Mouse (Mus musculus): ENCODE measurements around the gene Irf7. TPM values are rescaled to one million over a fixed set of nuclear protein-coding genes. Genes with fewer than 3 reads are reported as not detected.

Gene Irf7
- total RNA-seq, 2 experiments from 2014 or later = 1.3 to 2.1 TPM

DNA sequence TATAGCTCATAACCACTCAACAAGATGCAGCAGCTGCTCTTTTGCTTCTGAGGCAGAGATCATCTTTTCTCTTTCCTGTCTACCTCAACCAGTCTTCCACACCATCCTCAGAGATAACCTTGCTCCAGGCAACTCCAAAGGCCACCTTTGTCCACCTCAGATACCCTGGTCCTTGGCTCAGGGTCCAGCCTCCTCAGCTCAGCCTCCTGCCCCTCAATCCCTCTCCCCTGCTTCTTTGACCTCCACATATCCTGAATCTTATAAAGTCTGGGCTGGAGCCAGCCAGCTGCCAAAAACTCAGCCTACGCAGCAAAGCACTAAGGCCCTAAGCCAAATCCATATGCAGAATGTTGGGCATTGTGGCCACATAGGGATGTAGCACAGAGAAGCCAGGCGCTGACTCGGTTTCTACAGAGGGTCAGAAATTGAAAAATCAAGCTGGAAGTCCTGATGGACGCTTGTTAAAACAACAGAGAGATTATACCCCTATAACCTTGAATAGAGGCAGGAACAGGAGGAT, 43.5 kb downstream of the Irf7 start:
- ATAC-seq (replicated peaks; ENCODE audit: poor library complexity, severe bottlenecking) = no peak

DNA sequence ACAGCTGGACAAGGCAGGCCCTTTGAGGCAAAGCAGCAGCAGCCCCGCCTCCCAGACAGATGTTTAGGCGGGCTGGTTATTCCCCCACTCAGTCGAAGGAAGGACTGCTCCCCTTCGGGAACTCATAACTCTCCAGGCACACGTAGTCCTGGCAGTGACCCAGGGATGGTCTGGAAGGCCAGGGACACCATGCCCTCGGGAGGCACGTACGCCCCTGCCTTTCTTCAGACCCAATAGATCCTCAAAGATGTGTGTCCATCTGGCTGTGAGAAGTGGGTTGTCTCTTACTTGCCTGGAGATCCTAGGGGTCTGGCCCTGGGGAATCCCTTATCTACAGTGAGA, 44.2 kb downstream of the Irf7 start:
- no peak for ATAC-seq (replicated peaks; ENCODE audit: poor library complexity, severe bottlenecking)

GRCm38 (mm10) chr7:141221249-141222125, 44.8 kb downstream of the Irf7 start:
- peak; percentile 93 for ATAC-seq (replicated peaks; ENCODE audit: poor library complexity, severe bottlenecking)

GRCm38 (mm10) chr7:141220377-141220776, 45.9 kb downstream of the Irf7 start:
- ATAC-seq (replicated peaks; ENCODE audit: poor library complexity, severe bottlenecking) = no peak

DNA sequence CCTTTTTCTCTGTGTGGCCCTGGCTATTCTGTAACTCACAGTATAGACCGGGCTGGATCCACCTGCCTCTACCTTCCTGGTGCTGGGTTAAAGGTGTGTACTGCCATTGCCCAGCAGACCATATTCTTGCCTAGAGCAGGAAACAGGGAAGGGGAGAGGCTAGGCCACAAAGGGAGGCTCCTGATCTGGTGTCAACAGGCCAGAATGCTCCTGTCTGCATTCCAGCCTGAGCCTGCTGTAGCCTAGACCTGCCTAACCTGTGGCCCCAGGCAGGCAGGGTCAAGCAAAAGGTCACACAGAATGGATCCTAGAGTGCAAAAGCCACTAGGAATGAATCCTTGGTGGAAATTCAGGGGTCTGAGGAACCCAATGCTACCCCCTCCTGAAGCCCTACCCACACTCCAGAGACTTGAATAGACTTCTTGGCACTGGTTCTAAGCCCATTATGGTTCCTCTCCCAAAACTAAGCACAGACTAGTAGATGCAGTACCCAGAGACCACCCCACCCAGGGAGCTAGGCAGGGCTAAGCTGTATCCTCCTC, 46.7 kb downstream of the Irf7 start:
- no peak for ATAC-seq (replicated peaks; ENCODE audit: poor library complexity, severe bottlenecking)

DNA sequence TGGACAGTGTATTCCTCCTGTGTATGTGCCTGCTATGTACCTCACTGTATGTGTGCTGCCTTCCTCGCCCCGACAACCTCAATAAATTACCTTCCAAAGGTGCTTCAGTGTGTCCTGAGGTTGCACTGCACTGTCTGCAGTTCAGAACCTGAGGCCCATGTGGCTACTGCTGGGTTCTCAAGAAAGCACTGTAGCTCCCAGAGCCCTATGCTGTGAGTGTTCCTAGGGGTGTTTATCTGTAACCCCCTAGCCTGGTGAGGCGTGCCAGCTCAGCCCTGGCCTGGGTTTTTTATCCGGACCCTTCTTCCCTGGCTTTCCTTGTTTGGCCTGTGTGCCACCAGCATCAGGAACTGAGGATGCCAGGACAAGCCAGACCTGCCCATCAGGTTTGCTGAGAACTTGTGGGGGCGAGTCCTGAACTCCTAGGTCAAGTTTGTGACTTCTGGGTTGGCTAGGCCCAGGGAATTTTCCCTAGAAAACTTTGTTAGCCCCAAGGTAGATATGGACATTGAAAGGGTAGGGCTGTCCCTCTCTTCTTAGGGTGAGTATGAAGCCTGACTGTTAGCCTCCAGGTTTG, 47.6 kb downstream of the Irf7 start:
- no peak for ATAC-seq (replicated peaks; ENCODE audit: poor library complexity, severe bottlenecking)

GRCm38 (mm10) chr7:141218141-141218540, 48.1 kb downstream of the Irf7 start:
- ATAC-seq (replicated peaks; ENCODE audit: poor library complexity, severe bottlenecking) = no peak

DNA sequence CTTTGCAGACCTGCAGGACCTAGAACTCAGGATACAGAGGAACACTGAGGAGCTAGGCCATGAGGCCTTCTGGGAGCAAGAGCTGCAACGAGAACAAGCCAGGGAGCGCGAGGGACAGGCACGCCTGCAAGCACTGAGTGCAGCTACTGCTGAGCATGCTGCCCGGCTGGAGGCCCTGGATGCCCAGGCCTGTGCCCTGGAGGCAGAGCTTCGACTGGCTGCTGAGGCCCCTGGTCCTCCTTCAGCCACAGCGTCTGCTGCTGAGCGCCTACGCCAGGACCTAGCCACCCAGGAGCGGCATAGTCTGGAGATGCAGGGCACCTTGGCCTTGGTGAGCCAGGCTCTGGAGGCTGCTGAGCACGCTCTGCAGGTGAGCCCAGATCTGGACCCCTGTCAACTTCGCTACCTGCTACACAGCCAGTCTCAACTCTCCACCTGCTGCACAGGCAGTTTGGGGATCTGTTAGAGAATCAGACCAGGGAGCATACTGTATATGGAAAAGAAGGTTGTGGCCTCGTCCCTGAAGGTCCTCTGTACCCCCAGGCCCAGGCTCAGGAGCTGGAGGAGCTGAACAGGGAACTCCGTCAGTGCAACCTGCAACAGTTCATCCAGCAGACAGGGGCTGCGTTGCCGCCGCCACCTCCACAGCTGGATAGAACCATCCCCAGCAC, 48.8 kb downstream of the Irf7 start:
- ATAC-seq (replicated peaks; ENCODE audit: poor library complexity, severe bottlenecking) = no peak

DNA sequence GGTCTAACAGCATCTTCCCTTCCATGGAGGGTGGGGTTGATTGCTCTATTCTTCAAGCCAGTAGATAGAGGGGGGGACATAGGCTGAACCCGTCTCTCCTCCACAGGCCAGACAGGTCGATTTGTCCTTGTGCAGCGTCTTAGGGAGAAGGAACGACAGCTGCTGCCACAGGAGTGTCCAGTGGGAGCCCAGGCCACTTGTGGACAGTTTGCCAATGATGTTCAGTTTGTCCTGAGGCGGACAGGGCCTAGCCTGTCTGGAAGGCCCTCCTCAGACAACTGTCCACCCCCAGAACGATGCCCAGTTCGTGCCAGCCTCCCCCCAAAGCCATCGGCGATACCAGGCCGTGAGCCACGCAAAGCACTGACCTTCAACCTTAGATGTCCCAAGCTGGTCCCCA, 49.4 kb downstream of the Irf7 start:
- no peak for ATAC-seq (replicated peaks; ENCODE audit: poor library complexity, severe bottlenecking)

DNA sequence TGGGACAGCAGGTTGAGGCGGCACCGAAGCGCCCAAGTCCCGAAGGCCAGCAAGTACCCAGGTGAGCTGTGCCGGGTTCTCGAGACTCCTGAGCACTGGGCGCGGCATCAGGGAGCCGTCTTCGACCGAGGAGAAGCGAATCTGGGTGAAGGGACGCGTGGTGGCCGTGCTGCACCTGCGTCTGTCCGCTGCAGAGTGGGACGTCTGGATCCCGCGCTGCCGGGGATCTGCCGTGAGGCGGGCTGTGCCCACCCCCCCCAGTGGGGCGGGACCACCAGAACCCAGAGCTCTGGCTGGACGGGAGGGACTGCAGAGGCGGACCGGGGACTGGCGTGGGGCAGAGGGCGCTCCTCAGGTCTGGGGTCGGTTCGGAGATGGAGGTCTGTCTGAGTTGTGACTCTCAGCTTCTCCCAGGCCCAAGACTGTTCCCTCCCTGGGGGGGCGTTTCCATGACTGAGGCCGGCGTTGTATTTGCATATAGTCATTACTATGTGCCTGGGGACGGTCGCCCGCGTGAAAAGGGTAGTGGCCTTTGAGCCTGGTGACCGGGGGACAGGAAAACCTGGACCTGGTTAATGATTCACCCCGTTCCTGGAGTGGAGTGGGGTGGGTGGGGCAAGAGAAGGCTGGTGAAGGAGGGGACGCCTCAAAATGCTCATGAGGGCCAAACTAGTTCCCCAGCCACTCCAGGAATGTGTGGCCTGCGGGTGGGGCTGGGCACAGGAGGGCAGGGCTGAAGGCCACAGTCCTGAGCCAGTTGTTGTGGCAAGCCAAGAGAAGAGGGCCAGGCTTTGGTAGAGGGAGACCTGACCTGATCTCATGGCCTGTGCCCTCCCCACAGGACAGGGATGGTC, 50.2 kb downstream of the Irf7 start:
- peak; percentile 48 for ATAC-seq (replicated peaks; ENCODE audit: poor library complexity, severe bottlenecking)

DNA sequence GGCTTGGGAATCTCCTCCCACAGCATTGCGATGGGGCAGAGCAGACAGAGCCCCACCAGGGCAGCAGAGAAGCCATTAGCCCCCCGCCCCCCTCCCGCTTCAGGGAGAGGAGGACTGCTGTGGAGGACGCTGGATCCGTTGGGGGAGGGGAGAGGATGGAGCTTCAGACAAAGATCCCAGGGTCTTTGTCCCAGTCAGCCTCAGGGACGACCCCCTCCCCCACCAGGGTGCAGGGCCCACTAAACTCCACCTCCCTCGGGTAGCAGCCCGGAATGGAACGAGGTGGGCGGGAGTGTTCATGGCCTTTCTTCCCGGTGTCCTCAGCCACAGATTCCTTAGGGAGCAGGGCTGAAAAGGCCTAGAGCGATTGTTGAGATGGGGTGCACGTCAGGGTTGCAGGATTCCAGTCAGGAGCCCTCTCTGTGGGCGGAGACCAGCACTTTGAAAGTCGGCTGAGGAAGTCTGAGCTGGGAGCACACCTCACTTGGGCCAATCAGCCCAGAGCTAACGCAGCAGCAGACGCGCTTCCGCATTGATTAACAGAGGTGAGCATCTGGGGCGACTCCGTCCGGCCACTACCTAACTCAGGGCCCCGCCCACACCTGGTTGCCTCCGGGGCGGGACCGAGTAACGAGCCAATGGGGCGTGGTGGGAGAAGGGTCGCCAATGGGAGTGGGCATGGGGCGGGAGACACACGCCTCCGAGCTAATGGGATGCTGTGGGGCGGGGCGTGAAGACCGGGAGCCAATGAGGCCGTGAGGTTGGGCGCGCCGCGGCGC, 51.0 kb downstream of the Irf7 start, which contains the start of gene Rassf7:
Gene Rassf7 (plus strand): TSS at position 760 of the 779 bp plus-strand sequence.
- peak; percentile 86 for ATAC-seq (replicated peaks; ENCODE audit: poor library complexity, severe bottlenecking)

DNA sequence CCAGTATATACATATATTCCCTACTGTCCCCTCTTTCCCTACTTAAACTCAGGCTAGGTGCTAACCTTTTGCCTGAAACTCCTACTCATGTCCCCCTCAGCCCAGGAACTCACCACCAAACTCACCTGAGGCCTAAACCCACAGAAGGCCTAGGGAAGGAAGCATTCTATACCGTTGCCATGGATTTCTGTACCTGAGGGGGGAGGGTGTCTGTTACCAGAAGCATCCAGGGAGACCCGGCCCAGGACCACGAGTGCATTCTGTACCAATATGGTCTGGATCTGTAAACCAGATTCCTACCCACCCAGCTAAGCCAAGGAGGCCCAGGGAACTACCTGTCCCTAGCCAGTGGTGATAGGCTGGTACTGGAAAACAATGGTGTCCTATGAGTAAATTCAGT, 52.0 kb downstream of the Irf7 start:
- ATAC-seq (replicated peaks; ENCODE audit: poor library complexity, severe bottlenecking) = no peak

- ATAC-seq (replicated peaks; ENCODE audit: poor library complexity, severe bottlenecking) = no peak
These were observed 52.6 kb downstream of the Irf7 start, which contains the start of gene Lmntd2 for GRCm38 (mm10) chr7:141213605-141214235. Gene Lmntd2, minus strand, starts transcription at chr7:141214080.

DNA sequence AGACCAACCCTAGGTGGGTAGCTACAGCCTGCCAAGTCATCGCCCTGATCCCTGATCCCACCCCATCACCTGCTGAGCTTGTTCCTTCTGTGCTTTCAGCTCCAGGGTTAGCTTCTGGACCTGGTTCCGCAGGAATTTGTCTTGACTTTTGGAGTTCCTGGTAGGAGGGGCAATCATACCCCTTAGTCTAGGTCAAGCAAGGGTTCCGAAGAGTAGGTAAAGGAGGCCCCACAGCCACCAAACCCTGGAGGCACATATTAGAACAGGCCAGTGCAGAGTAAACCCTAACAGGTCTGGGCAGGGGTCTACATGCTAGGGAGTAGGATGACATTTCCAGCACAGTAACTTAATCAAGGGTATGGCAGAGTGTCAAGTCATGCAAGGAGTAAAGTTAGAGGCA, 53.1 kb downstream of the Irf7 start:
- ATAC-seq (replicated peaks; ENCODE audit: poor library complexity, severe bottlenecking) = no peak

Other genes starting within 250 kb of the Irf7 start
- 17.9 and 48.1 TPM in 2 replicates for gene Ifitm6, start 248.6 kb downstream of the Irf7 start, total RNA-seq (2014; fragmentation: Nextera tagmentation)
- 22.5 and 42.5 TPM in 2 replicates for gene Ifitm6, start 248.6 kb downstream of the Irf7 start, total RNA-seq (2017)
- gene Gm17387, start 237.3 kb downstream of the Irf7 start, total RNA-seq (2014; fragmentation: Nextera tagmentation) = not detected in 2 replicates
- not detected in 2 replicates for gene Gm17387, start 237.3 kb downstream of the Irf7 start, total RNA-seq (2017)
- 0.60 and 3.6 TPM in 2 replicates for gene B4galnt4, start 205.4 kb downstream of the Irf7 start, total RNA-seq (2014; fragmentation: Nextera tagmentation)
- 0.26 TPM in 1 of 2 replicates, not detected in the other for gene B4galnt4, start 205.4 kb downstream of the Irf7 start, total RNA-seq (2017)
- gene Pkp3, start 188.3 kb downstream of the Irf7 start, total RNA-seq (2014; fragmentation: Nextera tagmentation) = 1.4 and 2.2 TPM in 2 replicates
- 0.52 and 2.7 TPM in 2 replicates for gene Pkp3, start 188.3 kb downstream of the Irf7 start, total RNA-seq (2017)
- 16.9 and 30.9 TPM in 2 replicates for gene Sigirr, start 165.9 kb downstream of the Irf7 start, total RNA-seq (2014; fragmentation: Nextera tagmentation)
- gene Sigirr, start 165.9 kb downstream of the Irf7 start, total RNA-seq (2017) = 16.6 and 20.2 TPM in 2 replicates
- not detected in 2 replicates for gene Ano9, start 148.7 kb downstream of the Irf7 start, total RNA-seq (2014; fragmentation: Nextera tagmentation)
- not detected in 2 replicates for gene Ano9, start 148.7 kb downstream of the Irf7 start, total RNA-seq (2017)
- gene Ptdss2, start 144.1 kb downstream of the Irf7 start, total RNA-seq (2014; fragmentation: Nextera tagmentation) = 14.0 and 17.5 TPM in 2 replicates
- 4.2 and 7.1 TPM in 2 replicates for gene Ptdss2, start 144.1 kb downstream of the Irf7 start, total RNA-seq (2017)
- 79.1 and 109 TPM in 2 replicates for gene Rnh1, start 93.6 kb downstream of the Irf7 start, total RNA-seq (2014; fragmentation: Nextera tagmentation)
- 45.2 and 47.7 TPM in 2 replicates for gene Rnh1, start 93.6 kb downstream of the Irf7 start, total RNA-seq (2017)
- 57.4 and 69.3 TPM in 2 replicates for gene Hras, start 72.5 kb downstream of the Irf7 start, total RNA-seq (2014; fragmentation: Nextera tagmentation)
- 24.9 and 28.8 TPM in 2 replicates for gene Hras, start 72.5 kb downstream of the Irf7 start, total RNA-seq (2017)
- 1.4 and 2.4 TPM in 2 replicates for gene Lrrc56, start 72.3 kb downstream of the Irf7 start, total RNA-seq (2014; fragmentation: Nextera tagmentation)
- 0.52 and 0.62 TPM in 2 replicates for gene Lrrc56, start 72.3 kb downstream of the Irf7 start, total RNA-seq (2017)
- 2.2 TPM in 1 of 2 replicates, not detected in the other for gene Lmntd2, start 52.4 kb downstream of the Irf7 start, total RNA-seq (2014; fragmentation: Nextera tagmentation)
- 0.34 TPM in 1 of 2 replicates, not detected in the other for gene Lmntd2, start 52.4 kb downstream of the Irf7 start, total RNA-seq (2017)
- 3.1 and 4.5 TPM in 2 replicates for gene Rassf7, start 50.6 kb downstream of the Irf7 start, total RNA-seq (2014; fragmentation: Nextera tagmentation)
- 2.0 and 4.5 TPM in 2 replicates for gene Rassf7, start 50.6 kb downstream of the Irf7 start, total RNA-seq (2017)
- gene Phrf1, start 37.7 kb downstream of the Irf7 start, total RNA-seq (2014; fragmentation: Nextera tagmentation) = 70.9 and 75.4 TPM in 2 replicates
- 51.7 and 57.7 TPM in 2 replicates for gene Phrf1, start 37.7 kb downstream of the Irf7 start, total RNA-seq (2017)
- not detected in 2 replicates for gene Cdhr5, start 10.3 kb upstream of the Irf7 start, total RNA-seq (2014; fragmentation: Nextera tagmentation)
- not detected in 2 replicates for gene Cdhr5, start 10.3 kb upstream of the Irf7 start, total RNA-seq (2017)
- gene Sct, start 12.7 kb upstream of the Irf7 start, total RNA-seq (2014; fragmentation: Nextera tagmentation) = not detected in 2 replicates
- gene Sct, start 12.7 kb upstream of the Irf7 start, total RNA-seq (2017) = not detected in 2 replicates
- gene Drd4, start 25.5 kb upstream of the Irf7 start, total RNA-seq (2014; fragmentation: Nextera tagmentation) = not detected in 2 replicates
- not detected in 2 replicates for gene Drd4, start 25.5 kb upstream of the Irf7 start, total RNA-seq (2017)
- 43.3 and 52.4 TPM in 2 replicates for gene Deaf1, start 61.2 kb upstream of the Irf7 start, total RNA-seq (2014; fragmentation: Nextera tagmentation)
- gene Deaf1, start 61.2 kb upstream of the Irf7 start, total RNA-seq (2017) = 6.3 and 21.4 TPM in 2 replicates
- 6.0 and 13.2 TPM in 2 replicates for gene Tmem80, start 61.3 kb upstream of the Irf7 start, total RNA-seq (2014; fragmentation: Nextera tagmentation)
- gene Tmem80, start 61.3 kb upstream of the Irf7 start, total RNA-seq (2017) = 4.5 and 8.7 TPM in 2 replicates
- gene Eps8l2, start 72.4 kb upstream of the Irf7 start, total RNA-seq (2014; fragmentation: Nextera tagmentation) = 0.11 TPM in 1 of 2 replicates, not detected in the other
- not detected in 2 replicates for gene Eps8l2, start 72.4 kb upstream of the Irf7 start, total RNA-seq (2017)
- gene Taldo1, start 125.7 kb upstream of the Irf7 start, total RNA-seq (2014; fragmentation: Nextera tagmentation) = 289 and 344 TPM in 2 replicates
- gene Taldo1, start 125.7 kb upstream of the Irf7 start, total RNA-seq (2017) = 559 and 668 TPM in 2 replicates
- gene Gatd1, start 147.7 kb upstream of the Irf7 start, total RNA-seq (2014; fragmentation: Nextera tagmentation) = 19.7 and 41.9 TPM in 2 replicates
- gene Gatd1, start 147.7 kb upstream of the Irf7 start, total RNA-seq (2017) = 10.8 and 15.6 TPM in 2 replicates
- not detected in 2 replicates for gene Cend1, start 163.0 kb upstream of the Irf7 start, total RNA-seq (2014; fragmentation: Nextera tagmentation)
- gene Cend1, start 163.0 kb upstream of the Irf7 start, total RNA-seq (2017) = not detected in 2 replicates
- 18.8 and 36.2 TPM in 2 replicates for gene Slc25a22, start 171.4 kb upstream of the Irf7 start, total RNA-seq (2014; fragmentation: Nextera tagmentation)
- gene Slc25a22, start 171.4 kb upstream of the Irf7 start, total RNA-seq (2017) = 4.3 and 4.9 TPM in 2 replicates
- gene Pidd1, start 177.5 kb upstream of the Irf7 start, total RNA-seq (2014; fragmentation: Nextera tagmentation) = 33.2 and 45.1 TPM in 2 replicates
- gene Pidd1, start 177.5 kb upstream of the Irf7 start, total RNA-seq (2017) = 10.5 and 16.4 TPM in 2 replicates
- gene Rplp2, start 180.9 kb upstream of the Irf7 start, total RNA-seq (2014; fragmentation: Nextera tagmentation) = 2,601 and 5,139 TPM in 2 replicates
- 2,496 and 4,245 TPM in 2 replicates for gene Rplp2, start 180.9 kb upstream of the Irf7 start, total RNA-seq (2017)
- 93.9 and 97.0 TPM in 2 replicates for gene Pnpla2, start 188.7 kb upstream of the Irf7 start, total RNA-seq (2014; fragmentation: Nextera tagmentation)
- gene Pnpla2, start 188.7 kb upstream of the Irf7 start, total RNA-seq (2017) = 19.0 and 35.1 TPM in 2 replicates
- gene Cracr2b, start 194.6 kb upstream of the Irf7 start, total RNA-seq (2014; fragmentation: Nextera tagmentation) = 15.8 and 21.3 TPM in 2 replicates
- 14.9 and 15.8 TPM in 2 replicates for gene Cracr2b, start 194.6 kb upstream of the Irf7 start, total RNA-seq (2017)
- 19.2 and 20.0 TPM in 2 replicates for gene Cd151, start 200.9 kb upstream of the Irf7 start, total RNA-seq (2014; fragmentation: Nextera tagmentation)
- 18.4 and 20.4 TPM in 2 replicates for gene Cd151, start 200.9 kb upstream of the Irf7 start, total RNA-seq (2017)
- gene Polr2l, start 208.7 kb upstream of the Irf7 start, total RNA-seq (2014; fragmentation: Nextera tagmentation) = 36.4 and 59.6 TPM in 2 replicates
- gene Polr2l, start 208.7 kb upstream of the Irf7 start, total RNA-seq (2017) = 40.9 and 43.5 TPM in 2 replicates
- 50.4 and 53.8 TPM in 2 replicates for gene Tspan4, start 208.8 kb upstream of the Irf7 start, total RNA-seq (2014; fragmentation: Nextera tagmentation)
- gene Tspan4, start 208.8 kb upstream of the Irf7 start, total RNA-seq (2017) = 42.6 and 44.9 TPM in 2 replicates